Mouse (Mus musculus) bone marrow, adult 2 months (tissue): Measurements from ENCODE around the gene Papss1.

Source experiments
- CTCF ChIP-seq: fragments of 200-500 bp; IDR thresholded peaks from 2 replicates; pipeline ENCODE4 v1.5.1; 2011; ENCODE audit warnings: low read length, control low read depth; ENCODE audit not compliant: control insufficient read depth, insufficient read depth
- POLR2A ChIP-seq: fragments of 200-500 bp; IDR thresholded peaks from 2 replicates; pipeline ENCODE4 v1.6.1; 2011; ENCODE audit warnings: low read depth, mild to moderate bottlenecking, control low read depth, low read length, borderline replicate concordance; ENCODE audit not compliant: control insufficient read depth

DNA sequence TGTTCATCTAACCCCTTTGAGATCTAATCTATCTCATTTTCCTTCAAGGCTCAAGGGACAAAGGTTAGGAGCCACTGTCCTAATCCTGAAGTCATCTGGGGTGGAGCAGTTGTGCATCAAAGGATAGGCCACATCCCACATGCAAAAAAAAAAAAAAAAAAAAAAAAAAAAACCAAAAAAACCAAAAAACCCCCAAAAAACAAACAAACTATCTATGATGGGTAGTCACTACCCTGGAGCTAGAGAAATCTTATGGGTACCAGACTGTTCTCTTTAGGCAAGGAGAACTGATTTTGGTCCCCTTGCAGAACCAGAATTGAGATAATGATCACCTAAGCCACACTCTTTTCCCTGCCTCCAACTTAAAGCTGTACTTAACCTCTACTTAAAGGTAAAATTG, 3.0 kb upstream of the Papss1 start:
- no peak for TF ChIP-seq POLR2A
- no peak for TF ChIP-seq CTCF
